Mouse (Mus musculus): ENCODE measurements at regions not wholly inside any gene's neighbourhood (a gene's known extent, or its start where the extent isn't known, plus 50 kb on each side); places are given as distances from the start of the nearest gene placed in this dataset.
A peak's percentile ranks its signal among the peaks of the same experiment; 100 is the strongest.

DNA sequence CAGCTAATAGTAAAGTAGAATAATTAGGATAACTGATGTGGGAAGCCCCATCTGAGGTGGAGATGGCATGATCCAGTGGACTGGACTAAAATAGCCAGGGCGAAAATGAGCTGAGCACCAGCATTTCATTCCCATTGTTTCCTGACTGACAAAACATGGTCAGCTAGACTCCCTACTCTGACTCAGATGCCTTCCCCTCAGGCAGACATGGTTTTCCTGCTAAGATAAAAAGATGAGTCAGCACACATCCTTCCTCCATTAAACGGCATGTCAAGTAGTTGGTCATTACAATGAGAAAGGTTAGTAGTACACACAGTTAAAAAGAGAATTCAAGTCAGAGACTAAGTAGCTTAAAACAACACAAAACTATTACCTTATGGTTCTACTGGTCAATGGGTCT, 939.7 kb upstream of the Lrrc4c start:
- H3K9me3 ChIP-seq (ENCODE audit: control insufficient read depth, low read length) = no peaks in the 10 kb centered on the region
- no peak overlapping the region for H3K4me3 ChIP-seq (ENCODE audit: low read depth, low read length)
- WGBS = 89% methylated on average over 2 of the region's 2 CpGs
- H3K27me3 ChIP-seq (ENCODE audit: control insufficient read depth, insufficient read depth, low read length) = no peaks in the 10 kb centered on the region
- no peak for ATAC-seq (ENCODE audit: low read depth)
- H3K36me3 ChIP-seq (ENCODE audit: control insufficient read depth, insufficient read depth, low read length) = no peaks in the 10 kb centered on the region
- H3K9ac ChIP-seq (replicated peaks; ENCODE audit: low read depth, low read length) = no peak overlapping the region
- H3K4me1 ChIP-seq (ENCODE audit: control insufficient read depth, insufficient read depth, low read length) = no peaks in the 10 kb centered on the region
- H3K4me2 ChIP-seq (ENCODE audit: low read depth, low read length) = no peak overlapping the region
- H3K27ac ChIP-seq (ENCODE audit: low read depth, low read length) = no peak overlapping the region

DNA sequence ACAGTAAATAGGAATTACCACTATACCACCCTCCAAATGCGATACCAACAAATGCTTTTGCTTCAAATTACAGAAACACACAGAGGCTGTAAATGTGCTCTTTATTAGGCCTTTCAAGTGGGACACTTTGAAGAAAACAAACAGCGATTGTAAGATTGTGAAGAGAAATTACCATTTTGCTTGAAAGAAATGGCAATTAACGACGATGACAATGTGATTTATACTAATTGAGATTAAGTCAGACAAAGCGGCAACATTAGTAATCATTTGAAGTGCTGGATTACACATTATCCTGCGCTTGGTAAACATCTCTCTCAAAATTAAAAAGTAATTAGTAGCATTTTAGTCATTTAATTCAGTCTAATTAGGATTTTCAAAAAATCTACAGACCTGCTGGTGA, 938.5 kb upstream of the Api5 start:
- WGBS = 59% methylated on average over 6 of the region's 6 CpGs
- H3K4me1 ChIP-seq (ENCODE audit: control insufficient read depth, insufficient read depth, low read length) = no peaks in the 10 kb centered on the region
- H3K4me2 ChIP-seq (ENCODE audit: low read depth, low read length) = no peak overlapping the region
- no peak for ATAC-seq (ENCODE audit: low read depth)
- H3K27ac ChIP-seq (ENCODE audit: low read depth, low read length) = no peak overlapping the region
- H3K4me3 ChIP-seq (ENCODE audit: low read depth, low read length) = no peak overlapping the region
- no peak overlapping the region for H3K9ac ChIP-seq (replicated peaks; ENCODE audit: low read depth, low read length)
- H3K9me3 ChIP-seq (ENCODE audit: control insufficient read depth, low read length) = no peaks in the 10 kb centered on the region
- no peaks in the 10 kb centered on the region for H3K36me3 ChIP-seq (ENCODE audit: control insufficient read depth, insufficient read depth, low read length)
- no peaks in the 10 kb centered on the region for H3K27me3 ChIP-seq (ENCODE audit: control insufficient read depth, insufficient read depth, low read length)

DNA sequence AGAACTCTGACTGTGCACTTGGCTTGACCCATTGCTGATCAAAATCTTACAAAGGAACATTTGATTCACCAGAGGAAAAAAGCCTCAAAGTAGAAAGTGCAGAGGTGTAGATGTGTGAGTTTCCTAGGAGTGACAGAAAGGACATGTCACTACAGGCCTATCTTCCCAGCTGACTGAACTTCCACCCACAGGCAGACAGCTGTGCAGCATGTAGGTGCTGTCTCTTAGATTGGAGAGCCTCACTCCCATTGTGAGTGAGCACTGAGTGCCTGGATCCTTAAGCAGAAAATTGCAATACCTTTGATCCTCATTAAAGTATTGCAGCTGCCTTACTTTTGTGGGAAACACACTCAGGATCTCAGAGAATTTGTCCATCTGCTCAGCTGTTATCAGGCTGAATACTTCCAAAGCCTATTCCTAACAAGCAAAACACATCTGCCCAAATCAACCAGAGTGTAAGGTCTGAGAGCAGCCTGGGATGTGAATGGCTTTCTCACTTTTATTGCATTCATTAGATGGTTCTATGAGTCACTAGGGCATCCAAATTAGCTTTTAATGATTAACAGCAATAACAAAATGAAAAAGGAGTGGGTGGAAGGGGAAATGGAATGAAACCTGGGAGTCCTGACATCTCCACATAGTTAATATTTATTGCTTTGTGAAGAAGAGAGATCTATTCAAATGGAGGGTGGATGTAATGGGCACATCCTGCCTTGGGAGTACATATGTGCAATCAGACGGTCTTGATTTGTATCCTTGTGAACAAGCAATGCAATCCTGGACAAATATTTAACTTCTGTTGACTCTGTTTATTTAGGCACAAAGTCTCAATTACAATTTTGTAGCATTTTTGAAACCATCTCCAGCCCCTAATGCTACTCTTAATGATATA, 929.1 kb upstream of the Api5 start:
- Histone ChIP-seq H3K36me3 (ENCODE audit: control insufficient read depth, insufficient read depth, low read length) (no peaks in the 10 kb centered on the region), H3K4me3 (ENCODE audit: low read depth, low read length) (no peak overlapping the region), H3K27ac (ENCODE audit: low read depth, low read length) (no peak overlapping the region), H3K9me3 (ENCODE audit: control insufficient read depth, low read length) (no peaks in the 10 kb centered on the region), H3K4me2 (ENCODE audit: low read depth, low read length) (no peak overlapping the region), H3K27me3 (ENCODE audit: control insufficient read depth, insufficient read depth, low read length) (no peaks in the 10 kb centered on the region), H3K4me1 (ENCODE audit: control insufficient read depth, insufficient read depth, low read length) (no peaks in the 10 kb centered on the region), H3K9ac (replicated peaks; ENCODE audit: low read depth, low read length) (no peak overlapping the region)
- WGBS = 50% methylated on average over 1 of the region's 1 CpGs
- ATAC-seq (ENCODE audit: low read depth) = peak; percentile 86
